Mouse (Mus musculus) kidney, embryonic 16.5 days (tissue): ENCODE results near the gene Nucb1. TPM values are rescaled to one million over a fixed set of nuclear protein-coding genes. Genes with fewer than 3 reads are reported as not detected.

Experiments used
- ATAC-seq: fragments of 200-750 bp; cut with Nextera tagmentation; 2 replicates; pipeline ENCODE4 v1.8.0; 2017; ENCODE audit warnings: moderate TSS enrichment; ENCODE audit not compliant: low FRiP score, low TSS enrichment
- H3K27ac ChIP-seq: fragments of 300-500 bp; sonication (generic); 2 replicates; pipeline ENCODE4 v1.5.1; 2014; ENCODE audit warnings: low read length
- H3K27me3 ChIP-seq: fragments of 300-500 bp; sonication (generic); 2 replicates; pipeline ENCODE4 v1.6.1; 2014; ENCODE audit warnings: low read length, control low read depth, mixed read lengths; ENCODE audit not compliant: insufficient read depth
- H3K36me3 ChIP-seq: fragments of 300-500 bp; sonication (generic); 2 replicates; pipeline ENCODE4 v1.6.1; 2014; ENCODE audit warnings: low read length, control low read depth, mixed read lengths; ENCODE audit not compliant: insufficient read depth
- H3K4me1 ChIP-seq: fragments of 300-500 bp; sonication (generic); 2 replicates; pipeline ENCODE4 v1.6.1; 2014; ENCODE audit warnings: low read length, control low read depth, mixed read lengths; ENCODE audit not compliant: insufficient read depth
- H3K4me2 ChIP-seq: fragments of 300-500 bp; sonication (generic); replicated peaks from 2 replicates; pipeline ENCODE4 v1.6.1; 2014; ENCODE audit warnings: low read depth, low read length
- H3K4me3 ChIP-seq: fragments of 300-500 bp; sonication (generic); 2 replicates; pipeline ENCODE4 v1.5.1; 2014; ENCODE audit warnings: mild to moderate bottlenecking, low read length
- H3K9ac ChIP-seq: fragments of 300-500 bp; sonication (generic); replicated peaks from 2 replicates; pipeline ENCODE4 v1.6.1; 2014; ENCODE audit warnings: low read length
- H3K9me3 ChIP-seq: fragments of 300-500 bp; sonication (generic); 2 replicates; pipeline ENCODE4 v1.6.1; 2016; ENCODE audit warnings: low read length, control low read depth
- WGBS: fragments of 180-500 bp; shearing (Covaris S2); extraction: QIAGEN DNeasy Blood & Tissue Kit; methylation state at CpG from one replicate; pipeline ENCODE4 v1.1.7; 2014; 5-methylcytosine and 5-hydroxymethylcytosine counted together
- polyA plus RNA-seq: library from polyadenylated mRNA; unstranded; fragments of >200 nt; fragmentation: Nextera tagmentation; extraction: Ambion mirVana; gene quantifications from 2 replicates; pipeline ENCODE4 v1.2.1, GENCODE M21; 2015

The Nucb1 gene
- polyA plus RNA-seq, 1 experiment from 2014 or later, result 299 TPM

DNA sequence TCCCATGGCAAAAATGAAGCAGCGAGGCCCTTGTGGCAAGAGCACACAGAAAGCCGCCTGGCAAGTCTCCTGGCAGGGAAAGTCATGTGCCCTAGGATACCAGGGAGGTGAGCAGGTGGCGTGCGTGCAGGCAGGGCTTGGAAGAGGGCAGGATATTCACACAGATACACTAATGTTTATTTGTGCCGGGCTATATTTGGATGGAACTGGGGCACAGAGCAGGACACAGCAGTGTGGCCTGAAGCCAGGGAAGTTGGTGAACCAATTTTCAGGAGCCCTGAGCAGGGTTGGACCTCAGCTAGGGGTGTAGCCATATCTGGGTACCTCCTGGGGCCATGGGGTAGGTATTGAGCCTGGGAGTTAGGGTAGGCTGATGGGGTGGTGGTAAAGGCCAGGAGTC, 17.3 kb downstream of the Nucb1 start:
- H3K4me1 ChIP-seq, result peaks cover 26% of the 10 kb centered on the region
- no peak overlapping the region for H3K4me2 ChIP-seq
- no peak overlapping the region for H3K4me3 ChIP-seq
- no peaks in the 10 kb centered on the region for H3K27me3 ChIP-seq
- peaks cover 56% of the 10 kb centered on the region for H3K36me3 ChIP-seq
- ATAC-seq, result no peak
- 92% methylated on average over 5 of the region's 5 CpGs for WGBS
- H3K9me3 ChIP-seq, result no peaks in the 10 kb centered on the region
- no peak overlapping the region for H3K9ac ChIP-seq
- H3K27ac ChIP-seq, result no peak overlapping the region

DNA sequence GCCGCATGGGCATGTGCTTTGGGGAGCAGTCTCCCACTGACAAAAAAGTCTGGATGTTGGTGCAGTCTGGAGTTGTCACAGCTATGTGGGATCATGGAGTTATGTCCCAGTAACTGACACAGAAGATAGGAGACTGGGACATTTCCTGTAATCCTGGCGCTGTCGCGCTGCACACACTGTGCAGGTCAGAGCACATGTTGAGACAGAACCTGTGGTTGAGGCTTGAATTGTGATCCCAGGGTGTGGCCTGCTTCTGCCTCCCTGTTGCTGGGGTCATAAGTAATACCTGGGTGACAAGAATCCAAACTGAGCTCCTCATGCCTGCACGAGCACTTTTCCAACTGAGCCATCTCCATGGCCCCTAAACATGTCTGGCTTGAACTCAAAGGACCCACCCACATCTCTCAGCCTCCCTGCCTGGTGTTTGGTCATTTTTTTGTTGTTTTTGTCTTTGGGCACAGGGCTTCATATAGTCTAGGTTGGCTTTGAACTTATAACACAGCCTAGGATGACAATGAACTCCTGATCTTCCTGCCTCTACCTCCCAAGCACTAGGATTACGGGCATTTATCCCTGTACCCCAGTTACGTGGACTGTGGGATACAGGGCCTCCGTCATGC, 17.9 kb downstream of the Nucb1 start:
- 98% methylated on average over 8 of the region's 8 CpGs for WGBS
- Histone ChIP-seq H3K9ac (no peak overlapping the region), H3K9me3 (no peaks in the 10 kb centered on the region), H3K36me3 (peaks cover 49% of the 10 kb centered on the region), H3K27me3 (no peaks in the 10 kb centered on the region), H3K4me1 (peaks cover 26% of the 10 kb centered on the region), H3K4me3 (no peak overlapping the region), H3K4me2 (no peak overlapping the region), H3K27ac (no peak overlapping the region)
- no peak for ATAC-seq

DNA sequence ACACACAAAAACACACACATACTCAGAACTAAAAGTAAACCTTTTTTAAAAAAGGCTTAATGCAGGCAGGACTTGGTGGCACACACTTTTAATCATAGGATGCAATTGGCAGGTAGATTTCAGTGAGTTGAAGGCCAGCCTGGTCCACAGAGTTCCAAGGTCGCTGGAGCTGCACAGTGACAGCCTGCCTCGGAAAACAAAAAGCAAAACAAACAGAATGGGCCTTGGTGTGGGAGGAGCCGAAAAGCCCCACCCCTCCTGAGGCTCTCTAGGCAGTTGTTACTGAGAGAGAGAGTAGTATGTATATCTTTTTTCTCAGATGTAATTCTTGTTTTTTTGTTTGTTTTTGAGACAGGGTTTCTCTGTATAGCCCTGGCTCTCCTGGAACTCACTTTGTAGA, 18.9 kb downstream of the Nucb1 start:
- peaks cover 26% of the 10 kb centered on the region for H3K4me1 ChIP-seq
- no peak overlapping the region for H3K4me3 ChIP-seq
- peaks cover 39% of the 10 kb centered on the region for H3K36me3 ChIP-seq
- H3K9me3 ChIP-seq, result no peaks in the 10 kb centered on the region
- peak overlapping the region; percentile 36 for H3K4me2 ChIP-seq
- 10% methylated on average over 3 of the region's 3 CpGs for WGBS
- 0 out of 2 replicates have a peak, but pooled peaks have one; percentile 16 for ATAC-seq
- no peaks in the 10 kb centered on the region for H3K27me3 ChIP-seq
- peak overlapping the region; percentile 40 for H3K9ac ChIP-seq
- H3K27ac ChIP-seq, result peak overlapping the region; percentile 44; the same call in 1 of the 2 replicates

DNA sequence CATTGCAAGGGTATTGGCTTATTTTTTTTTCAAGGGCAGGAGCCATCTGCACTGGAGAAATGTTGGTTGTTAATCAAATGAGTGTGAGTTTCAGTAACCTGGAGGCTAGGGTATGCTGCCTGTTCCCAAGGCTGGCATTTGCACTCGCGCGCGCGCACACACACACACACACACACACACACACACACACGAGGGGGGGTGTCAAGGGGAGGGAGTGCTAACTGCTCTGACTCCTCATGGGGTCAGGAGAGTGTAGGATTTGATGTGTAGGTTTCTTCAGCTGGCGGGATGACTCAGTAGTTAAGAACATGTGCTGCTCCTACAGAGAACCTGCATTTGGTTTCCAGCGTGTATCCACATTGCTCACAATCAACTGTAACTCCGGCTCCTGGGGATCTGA, 19.4 kb downstream of the Nucb1 start:
- Histone ChIP-seq H3K9ac (peak overlapping the region; percentile 40), H3K27me3 (no peaks in the 10 kb centered on the region), H3K27ac (peak overlapping the region; percentile 44; the same call in 1 of the 2 replicates), H3K9me3 (no peaks in the 10 kb centered on the region), H3K4me2 (peak overlapping the region; percentile 36; the same call in 1 of the 2 replicates), H3K36me3 (peaks cover 34% of the 10 kb centered on the region), H3K4me1 (peaks cover 26% of the 10 kb centered on the region), H3K4me3 (no peak overlapping the region)
- WGBS, result 25% methylated on average over 9 of the region's 9 CpGs
- 0 out of 2 replicates have a peak, but pooled peaks have one; percentile 10 for ATAC-seq

DNA sequence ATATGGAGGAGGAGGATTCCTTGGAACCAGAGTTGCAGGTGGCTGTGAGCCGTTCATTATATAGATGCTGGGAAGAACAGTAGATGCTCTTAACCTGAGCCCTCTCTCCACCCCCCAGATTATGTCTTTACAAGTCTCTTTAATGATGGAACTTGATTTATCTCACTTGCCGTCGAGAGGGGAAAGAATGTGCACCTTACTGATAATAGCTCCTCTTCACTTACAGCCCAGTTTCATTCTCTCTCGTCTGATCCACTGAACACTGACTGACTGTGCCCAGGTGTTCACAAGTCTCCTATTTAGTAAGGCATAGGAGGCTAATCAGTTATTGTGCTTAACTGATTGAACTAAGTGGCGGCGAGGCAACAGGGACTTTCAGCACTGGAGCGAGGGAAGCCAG, 20.6 kb downstream of the Nucb1 start:
- Histone ChIP-seq H3K9me3 (no peaks in the 10 kb centered on the region), H3K4me1 (peaks cover 26% of the 10 kb centered on the region), H3K4me3 (no peak overlapping the region), H3K9ac (no peak overlapping the region), H3K4me2 (no peak overlapping the region), H3K27ac (no peak overlapping the region), H3K27me3 (no peaks in the 10 kb centered on the region), H3K36me3 (peaks cover 24% of the 10 kb centered on the region)
- WGBS, result 52% methylated on average over 7 of the region's 7 CpGs
- no peak for ATAC-seq

DNA sequence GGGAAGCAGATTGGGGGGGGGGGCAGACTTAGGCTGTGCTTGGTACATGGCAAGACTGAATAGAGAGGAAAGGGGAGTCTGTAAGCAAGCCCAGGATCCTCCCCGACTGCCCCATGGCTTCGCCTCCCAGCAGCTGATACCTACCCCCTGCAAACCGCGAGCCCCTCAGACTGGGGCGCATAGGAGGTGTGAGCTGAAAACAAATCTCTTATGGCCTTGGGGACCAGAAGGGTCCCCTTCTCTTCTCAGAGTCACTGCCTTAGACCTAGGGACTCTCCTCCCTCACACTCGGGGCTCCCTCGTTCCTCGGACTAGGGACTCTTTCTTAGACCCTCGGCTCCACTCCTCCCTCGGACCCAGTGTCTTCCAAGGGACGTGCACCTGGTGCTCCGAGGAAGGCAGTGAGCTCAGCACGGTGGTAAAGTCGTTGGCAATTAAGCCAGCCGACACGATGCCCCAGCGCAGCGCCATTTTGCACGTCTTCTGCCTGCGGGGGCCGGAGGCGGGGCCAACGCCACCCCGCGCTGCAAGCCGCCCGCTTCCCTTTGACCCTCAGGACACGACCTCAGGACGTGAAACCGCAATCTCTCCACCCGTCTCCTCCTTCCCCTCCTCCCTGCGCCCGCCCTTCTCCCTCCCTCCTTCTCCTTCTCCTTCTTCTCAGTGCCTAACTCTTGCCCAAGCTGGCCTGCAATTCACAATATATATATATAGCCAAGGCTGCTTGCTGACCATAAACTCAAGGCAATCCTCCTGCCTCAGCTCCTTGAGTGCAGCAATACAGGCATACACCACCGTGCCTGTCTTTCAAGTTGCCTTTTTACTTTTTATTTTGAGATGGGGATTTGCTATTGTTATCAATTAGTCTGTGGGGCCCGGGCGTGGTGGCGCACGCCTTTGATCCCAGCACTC, 21.7 kb downstream of the Nucb1 start, which contains the start of gene Dhdh:
Gene Dhdh (minus strand): TSS at position 513 of the 912 bp plus-strand sequence.
- 10% methylated on average over 38 of the region's 38 CpGs for WGBS
- peak within 1 kb of the TSS; percentile 67 for H3K4me2 ChIP-seq
- H3K4me3 ChIP-seq, result peak within 1 kb of the TSS; percentile 53
- peak within 1 kb of the TSS; percentile 74 for H3K9ac ChIP-seq
- H3K9me3 ChIP-seq, result no peaks in the 10 kb centered on the region
- ATAC-seq, result peak; percentile 49
- peaks cover 26% of the 10 kb centered on the region for H3K4me1 ChIP-seq
- H3K27me3 ChIP-seq, result no peaks in the 10 kb centered on the region
- peaks cover 14% of the 10 kb centered on the region for H3K36me3 ChIP-seq
- H3K27ac ChIP-seq, result peak within 1 kb of the TSS; percentile 73

DNA sequence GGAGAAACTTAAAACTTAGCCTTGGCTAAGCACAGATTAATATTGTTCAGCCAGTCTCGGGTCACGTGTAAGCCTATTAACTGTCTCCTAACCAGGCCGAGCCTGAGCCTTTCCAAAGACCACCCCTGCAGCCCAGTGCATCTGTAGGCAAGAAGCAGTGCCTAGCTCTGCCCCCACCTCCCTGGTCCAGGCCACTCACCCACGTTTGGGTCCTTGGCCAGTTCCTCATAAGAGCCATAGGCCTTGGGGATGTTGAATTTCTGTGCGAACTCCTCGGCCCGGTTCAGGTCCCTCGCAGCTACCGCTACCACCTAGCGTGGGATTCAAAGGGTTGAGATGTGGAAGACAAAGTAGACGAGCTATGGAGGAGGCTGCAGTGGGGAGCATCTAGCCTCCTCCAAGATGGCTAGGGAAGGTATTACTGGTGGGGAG, 22.3 kb downstream of the Nucb1 start:
- Histone ChIP-seq H3K4me1 (peaks cover 26% of the 10 kb centered on the region), H3K27ac (no peak overlapping the region), H3K9ac (peak overlapping the region; percentile 74)

DNA sequence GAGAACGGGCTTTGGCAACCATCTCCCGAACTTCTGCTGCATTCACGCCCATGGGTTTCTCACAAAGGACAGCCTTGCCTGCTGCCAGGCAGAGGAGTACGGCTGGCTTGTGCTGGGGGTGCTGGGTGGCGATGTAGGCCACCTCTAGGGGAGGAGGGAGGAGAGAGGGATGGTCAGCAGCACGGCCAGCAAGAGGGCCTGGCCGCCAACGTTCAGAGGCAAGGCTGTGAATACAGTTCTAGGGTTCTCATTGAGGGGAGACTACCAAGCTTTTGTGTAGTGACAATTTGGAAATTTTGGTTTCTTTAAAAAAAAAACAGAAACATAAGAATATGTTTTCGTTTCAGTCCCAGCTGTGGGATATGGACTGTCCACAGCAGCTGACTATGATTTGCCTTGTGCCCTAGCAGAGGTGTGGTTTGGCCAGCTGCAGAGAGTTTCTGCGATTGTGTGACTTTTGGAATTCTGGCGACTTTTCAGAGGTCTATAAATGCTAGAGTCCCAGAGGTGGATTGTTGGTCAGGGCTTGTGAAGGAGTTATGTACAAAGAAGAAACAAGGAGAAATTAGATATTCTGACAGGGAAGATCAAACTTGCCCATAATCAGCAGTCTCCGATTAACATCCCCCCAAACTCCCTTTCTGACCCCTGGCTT, 23.3 kb downstream of the Nucb1 start, which contains the start of gene Gm45808:
Gene Gm45808 (minus strand): TSS at position 51 of the 655 bp plus-strand sequence.
- no peak within 1 kb of the TSS for H3K27ac ChIP-seq
- H3K4me2 ChIP-seq, result no peak within 1 kb of the TSS
- H3K9ac ChIP-seq, result no peak within 1 kb of the TSS
- 79% methylated on average over 12 of the region's 12 CpGs for WGBS
- H3K9me3 ChIP-seq, result no peaks in the 10 kb centered on the region
- no peak within 1 kb of the TSS for H3K4me3 ChIP-seq
- ATAC-seq, result no peak
- no peaks in the 10 kb centered on the region for H3K36me3 ChIP-seq
- H3K27me3 ChIP-seq, result no peaks in the 10 kb centered on the region
- peaks cover 26% of the 10 kb centered on the region for H3K4me1 ChIP-seq

More for the DNA sequence above, 22.3 kb downstream of the Nucb1 start:
- H3K36me3 ChIP-seq, result peaks cover 7% of the 10 kb centered on the region; the same call in 1 of the 2 replicates
- WGBS, result 38% methylated on average over 11 of the region's 11 CpGs
- H3K4me3 ChIP-seq, result peak overlapping the region; percentile 53
- no peaks in the 10 kb centered on the region for H3K27me3 ChIP-seq
- H3K4me2 ChIP-seq, result peak overlapping the region; percentile 67
- peak; percentile 28; the same call in 1 of the 2 replicates for ATAC-seq
- H3K9me3 ChIP-seq, result no peaks in the 10 kb centered on the region

DNA sequence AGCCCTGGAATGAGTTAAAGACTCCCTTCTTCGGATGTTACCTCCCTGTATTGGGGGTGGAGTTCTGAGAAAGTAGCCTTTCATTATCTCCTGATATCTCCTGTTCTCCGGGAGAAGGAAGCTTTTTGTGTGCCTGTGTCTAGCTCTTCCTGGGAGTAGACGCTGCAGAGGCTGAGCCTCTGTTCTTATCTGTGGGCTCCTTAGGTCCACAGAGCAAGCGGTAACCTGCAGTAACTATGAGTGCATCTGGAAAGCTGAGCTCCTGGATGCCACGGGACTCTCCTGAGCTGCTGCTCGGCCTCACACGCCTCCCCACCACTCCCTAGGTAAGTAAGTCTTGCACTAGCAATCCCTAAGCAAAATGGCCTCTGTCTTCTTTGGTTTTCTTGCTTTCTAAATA, 24.0 kb downstream of the Nucb1 start:
- Histone ChIP-seq H3K9me3 (no peaks in the 10 kb centered on the region), H3K4me1 (peaks cover 21% of the 10 kb centered on the region), H3K27ac (no peak overlapping the region), H3K4me3 (no peak overlapping the region), H3K9ac (no peak overlapping the region), H3K27me3 (no peaks in the 10 kb centered on the region), H3K4me2 (no peak overlapping the region), H3K36me3 (no peaks in the 10 kb centered on the region)
- 65% methylated on average over 7 of the region's 7 CpGs for WGBS
- no peak for ATAC-seq
